Mouse (Mus musculus): ENCODE results near the gene Rps26. TPM values are rescaled to one million over a fixed set of nuclear protein-coding genes. Genes with fewer than 3 reads are reported as not detected.
"Not testable (repeated sequence)": the region's sequence is repeated elsewhere in the genome, so short reads cannot be mapped to it uniquely, and the experiment has no call there.

Rps26 gene
- total RNA-seq, 2 experiments from 2014 or later: 455 to 537 TPM

DNA sequence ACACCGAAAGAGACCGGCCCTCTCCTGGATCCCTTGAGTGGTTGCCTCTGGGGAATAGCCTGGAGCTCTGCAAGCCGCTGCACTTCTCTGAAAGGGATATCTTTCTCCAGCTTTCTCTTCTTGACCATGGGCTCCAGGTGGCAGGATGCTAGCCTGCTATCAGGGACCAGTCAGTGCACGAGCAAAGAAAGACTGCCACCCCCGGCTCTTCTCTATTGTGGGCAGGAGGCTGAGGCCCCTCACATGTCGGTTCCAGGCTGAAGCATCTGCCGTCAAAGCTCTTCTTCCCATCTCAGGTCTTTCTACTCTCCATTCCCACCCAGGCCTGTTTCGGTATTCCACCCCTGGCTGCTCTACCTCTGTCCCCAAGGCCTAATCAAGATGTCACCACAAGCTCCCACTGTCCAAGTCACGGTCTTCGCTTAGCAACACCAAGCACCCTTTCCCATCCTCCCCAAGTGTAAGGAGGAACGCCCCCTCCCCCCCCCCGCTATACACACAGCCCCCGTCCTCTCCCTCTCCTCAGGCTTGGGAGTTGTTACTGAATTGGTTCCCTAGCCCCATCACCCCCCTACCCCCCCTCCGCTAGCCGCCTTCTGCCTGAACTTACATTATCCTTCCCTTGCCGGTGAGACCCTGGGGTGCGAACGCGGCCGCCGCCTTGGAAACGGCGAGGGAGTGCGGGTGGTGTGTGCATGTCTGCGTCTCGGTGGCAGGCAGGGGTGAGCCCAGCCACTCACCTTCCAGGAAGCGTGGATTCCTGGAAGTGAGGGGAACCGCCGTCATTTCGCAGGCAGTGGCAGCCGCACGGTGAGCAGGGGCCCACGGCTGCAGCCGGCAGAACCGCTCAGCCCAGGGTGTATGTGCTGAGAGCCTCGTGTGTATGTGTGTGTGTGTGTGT, 18.8 kb upstream of the Rps26 start, which contains the start of gene Ikzf4:
Ikzf4 (minus strand) TSS at position 881 of the 901 bp plus-strand sequence.
- peak; percentile 25 for DNase-seq
- intact Hi-C loops (cut with DNase I; ENCODE audit: low total_unique reads): no loop called here

DNA sequence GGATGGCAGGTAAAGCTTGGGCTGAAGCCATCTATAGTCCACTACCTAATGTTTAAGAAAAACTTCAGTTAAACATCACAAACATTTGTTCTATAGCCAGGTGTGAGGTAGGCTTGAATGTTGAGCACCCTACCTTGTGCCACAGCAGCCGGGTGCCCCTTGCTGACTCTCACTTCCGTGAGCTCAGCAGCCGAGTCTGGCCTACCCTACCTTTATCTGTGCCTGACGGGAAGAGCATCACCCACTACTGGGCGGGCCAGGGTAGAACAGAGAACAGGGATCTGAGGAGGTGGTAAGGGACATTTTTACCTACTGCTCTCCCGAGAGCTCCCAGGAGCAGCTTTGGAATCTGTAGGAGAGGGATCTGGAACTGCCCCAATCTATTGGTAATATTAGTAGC, 16.2 kb upstream of the Rps26 start:
- intact Hi-C loops (cut with DNase I; ENCODE audit: low total_unique reads): no loop called here
- DNase-seq: no peak

DNA sequence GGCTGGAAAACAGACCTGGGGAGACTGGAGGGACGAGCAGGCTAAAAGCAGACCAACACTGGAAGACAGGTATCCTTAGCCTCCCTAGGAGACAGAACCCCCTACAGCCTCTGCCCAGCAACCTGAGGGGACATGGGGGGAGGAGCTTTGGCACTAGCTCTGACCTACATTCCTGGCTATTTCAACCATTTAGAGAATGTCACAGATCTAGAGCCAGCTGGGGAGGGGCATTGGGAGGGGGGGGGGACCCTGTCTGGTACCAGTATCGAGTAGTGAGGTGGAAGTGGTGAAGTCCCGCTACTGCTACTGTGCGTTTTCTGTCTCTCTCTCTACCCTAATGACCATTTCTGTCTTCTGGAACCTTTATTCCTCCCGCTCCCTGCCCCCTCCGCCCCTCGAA, 15.3 kb upstream of the Rps26 start:
- DNase-seq: no peak

DNA sequence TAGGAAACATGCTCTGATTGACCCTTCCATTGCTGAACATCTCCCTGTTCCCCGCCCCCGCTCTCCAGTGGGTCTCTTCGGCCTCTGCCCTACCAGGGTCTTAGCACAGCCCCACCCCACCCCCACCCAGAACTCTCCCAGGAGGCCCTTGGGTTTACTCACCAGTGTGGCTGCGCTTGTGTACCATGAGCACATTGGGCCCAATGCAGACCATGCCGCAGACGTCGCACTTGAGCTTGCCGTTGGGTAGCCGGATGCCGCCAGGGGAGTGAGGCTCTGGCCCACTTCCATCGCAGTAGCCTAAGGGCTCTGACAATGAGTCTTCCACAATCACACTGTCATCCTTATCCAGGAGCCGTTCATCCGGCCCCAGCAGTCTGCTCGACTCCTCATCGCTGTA, 14.3 kb upstream of the Rps26 start:
- intact Hi-C loops (cut with DNase I; ENCODE audit: low total_unique reads): no loop called here
- no peak for DNase-seq

More for the DNA sequence above, 15.3 kb upstream of the Rps26 start:
- intact Hi-C loops (cut with DNase I; ENCODE audit: low total_unique reads): no loop called here

DNA sequence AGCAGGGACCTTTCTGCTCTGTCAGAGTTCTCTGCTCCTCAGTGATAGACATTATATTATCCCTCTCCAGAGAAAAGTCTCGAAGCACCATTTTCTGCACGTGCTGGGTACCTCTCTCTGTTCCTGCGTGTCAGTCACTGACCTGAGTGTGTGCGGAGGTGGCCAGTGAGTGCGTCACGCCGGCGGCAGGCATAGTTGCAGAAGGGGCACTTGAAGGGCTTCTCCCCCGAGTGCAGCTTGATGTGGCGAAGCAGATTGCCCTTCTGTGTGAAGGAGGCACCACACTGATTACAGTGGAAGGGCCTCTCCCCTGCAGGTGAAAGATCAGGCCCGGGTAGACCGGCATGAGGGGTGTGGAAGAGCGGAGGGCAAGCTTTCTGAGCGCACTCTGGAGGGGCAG, 13.5 kb upstream of the Rps26 start:
- no peak for DNase-seq
- intact Hi-C loops (cut with DNase I; ENCODE audit: low total_unique reads): no loop called here

DNA sequence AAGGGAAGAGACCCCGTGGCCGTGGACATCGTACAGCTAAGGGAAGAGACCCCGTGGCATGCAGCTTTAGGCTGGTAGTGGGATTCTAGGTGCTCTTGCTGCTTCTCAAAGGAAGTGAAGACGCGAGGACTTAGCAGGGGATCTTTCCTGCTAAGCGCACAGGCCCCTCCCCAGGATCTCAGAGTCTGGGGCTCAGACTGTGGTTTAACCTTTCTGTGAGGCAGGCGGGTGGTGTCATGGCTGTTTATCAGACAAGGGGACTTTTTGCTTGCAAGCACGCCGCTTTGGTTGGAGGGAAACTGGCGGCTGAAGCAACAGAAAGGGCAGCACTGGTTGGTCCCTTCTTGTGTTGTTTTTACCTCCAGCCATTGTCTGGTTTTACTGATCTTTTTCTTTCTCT, 10.5 kb upstream of the Rps26 start:
- intact Hi-C loops (cut with DNase I; ENCODE audit: low total_unique reads): no loop called here
- DNase-seq: no peak

DNA sequence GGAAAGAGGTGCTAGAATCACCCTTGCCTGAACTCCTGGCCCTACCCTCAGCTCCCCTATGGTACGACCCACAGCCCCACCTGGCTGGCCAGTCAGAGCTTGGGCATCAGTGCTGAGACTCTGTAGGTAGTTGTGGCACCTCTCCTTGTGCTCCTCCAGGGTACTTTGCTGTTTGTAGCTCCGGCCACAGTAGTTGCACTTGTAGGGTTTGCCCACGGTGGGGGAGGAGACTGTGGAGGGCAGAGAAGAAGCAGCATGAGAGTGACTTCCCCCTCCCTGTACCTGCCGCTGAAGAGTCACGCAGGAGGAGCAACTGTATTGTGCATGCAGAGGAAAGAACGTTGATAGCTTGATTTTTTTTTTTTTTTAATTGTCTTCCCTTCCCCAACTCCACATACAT, 10.0 kb upstream of the Rps26 start:
- intact Hi-C loops (cut with DNase I; ENCODE audit: low total_unique reads): no loop called here
- DNase-seq: no peak

DNA sequence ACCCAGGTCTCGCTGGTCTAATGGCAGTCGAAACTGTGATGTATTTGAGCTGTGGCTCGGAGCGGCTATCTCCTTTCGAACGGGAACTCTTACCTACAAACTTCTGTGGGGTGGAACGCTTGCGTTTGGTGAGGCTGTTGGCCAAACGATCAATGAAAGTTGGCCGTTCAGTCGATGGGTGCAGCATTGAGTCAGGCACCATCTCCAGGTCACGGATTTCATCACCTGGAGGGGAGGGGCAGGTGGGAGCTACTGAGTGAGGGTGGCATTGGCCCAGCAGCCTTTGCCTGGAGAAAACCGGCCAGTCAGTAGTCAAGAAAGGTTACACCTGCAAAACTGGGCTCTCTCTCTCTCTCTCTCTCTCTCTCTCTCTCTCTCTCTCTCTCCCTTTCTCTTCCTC, 9.2 kb upstream of the Rps26 start:
- no peak for DNase-seq

DNA sequence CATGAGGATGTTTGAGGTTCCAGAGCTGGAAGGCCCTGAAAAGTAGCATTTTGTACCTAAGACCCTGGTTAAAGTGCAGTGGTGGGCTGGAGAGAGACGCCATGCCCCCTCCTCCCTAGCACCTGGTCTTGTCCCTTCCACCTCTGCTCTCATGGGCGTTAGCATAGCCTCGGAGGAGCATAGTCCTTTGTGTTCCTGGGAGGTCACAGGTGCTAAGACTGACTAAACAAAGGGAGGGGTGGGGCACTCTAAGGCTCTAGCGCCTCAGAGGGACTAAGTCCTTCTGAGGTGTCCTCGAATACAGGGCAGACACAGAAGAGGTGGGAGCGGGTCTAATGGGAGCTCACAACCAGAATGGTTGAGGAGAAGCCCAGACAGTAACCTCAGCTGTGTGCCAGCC, 5.0 kb upstream of the Rps26 start:
- DNase-seq: no peak
- intact Hi-C loops (cut with DNase I; ENCODE audit: low total_unique reads): loop anchor here (5.0 kb wide), 1 partner anchor 41 kb away; the partner anchor contains the start of gene Suox

More for the DNA sequence above, 9.2 kb upstream of the Rps26 start:
- intact Hi-C loops (cut with DNase I; ENCODE audit: low total_unique reads): no loop called here

DNA sequence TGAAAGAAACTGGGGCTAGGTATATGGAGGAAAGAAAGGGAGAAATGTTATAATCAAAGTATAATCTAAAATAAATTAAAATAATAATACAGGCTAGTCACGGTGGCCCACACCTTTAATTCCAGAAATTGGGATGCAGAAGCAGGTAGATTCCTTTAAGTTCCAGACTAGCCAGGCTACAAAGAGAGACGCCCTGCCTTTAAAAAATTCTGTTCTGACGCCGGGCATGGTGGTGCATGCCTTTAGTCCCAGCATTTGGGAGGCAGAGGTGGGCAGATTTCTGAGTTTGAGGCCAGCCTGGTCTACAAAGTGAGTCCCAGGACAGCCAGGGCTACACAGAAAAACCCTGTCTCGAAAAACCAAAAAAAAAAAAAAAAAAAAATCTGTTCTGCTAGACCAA, 3.8 kb upstream of the Rps26 start:
- intact Hi-C loops (cut with DNase I; ENCODE audit: low total_unique reads): loop anchor here (5.0 kb wide), 1 partner anchor 42 kb away; the partner anchor contains the start of gene Suox
- DNase-seq: not testable (repeated sequence)

DNA sequence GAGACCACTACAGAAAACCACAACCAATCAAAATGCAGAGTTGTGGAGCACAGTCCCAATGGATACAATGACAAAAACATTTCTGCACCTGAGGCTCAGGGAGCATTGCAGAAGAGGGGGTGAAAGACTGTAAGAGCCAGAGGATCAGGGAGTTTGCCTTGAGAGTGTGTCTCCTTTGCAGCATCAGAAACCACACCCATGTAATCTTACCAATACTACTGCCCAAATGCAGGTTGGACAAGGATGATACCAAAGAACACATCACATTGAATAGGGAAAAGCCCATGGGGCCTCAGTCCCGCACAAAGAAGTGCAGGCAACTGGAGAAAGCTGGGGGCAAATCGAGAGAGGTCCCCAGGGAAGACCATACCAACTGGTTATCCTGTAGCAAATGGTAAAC, 3.2 kb upstream of the Rps26 start:
- intact Hi-C loops (cut with DNase I; ENCODE audit: low total_unique reads): loop anchor here (5.0 kb wide), 1 partner anchor 43 kb away; the partner anchor contains the start of gene Suox
- DNase-seq: no peak

DNA sequence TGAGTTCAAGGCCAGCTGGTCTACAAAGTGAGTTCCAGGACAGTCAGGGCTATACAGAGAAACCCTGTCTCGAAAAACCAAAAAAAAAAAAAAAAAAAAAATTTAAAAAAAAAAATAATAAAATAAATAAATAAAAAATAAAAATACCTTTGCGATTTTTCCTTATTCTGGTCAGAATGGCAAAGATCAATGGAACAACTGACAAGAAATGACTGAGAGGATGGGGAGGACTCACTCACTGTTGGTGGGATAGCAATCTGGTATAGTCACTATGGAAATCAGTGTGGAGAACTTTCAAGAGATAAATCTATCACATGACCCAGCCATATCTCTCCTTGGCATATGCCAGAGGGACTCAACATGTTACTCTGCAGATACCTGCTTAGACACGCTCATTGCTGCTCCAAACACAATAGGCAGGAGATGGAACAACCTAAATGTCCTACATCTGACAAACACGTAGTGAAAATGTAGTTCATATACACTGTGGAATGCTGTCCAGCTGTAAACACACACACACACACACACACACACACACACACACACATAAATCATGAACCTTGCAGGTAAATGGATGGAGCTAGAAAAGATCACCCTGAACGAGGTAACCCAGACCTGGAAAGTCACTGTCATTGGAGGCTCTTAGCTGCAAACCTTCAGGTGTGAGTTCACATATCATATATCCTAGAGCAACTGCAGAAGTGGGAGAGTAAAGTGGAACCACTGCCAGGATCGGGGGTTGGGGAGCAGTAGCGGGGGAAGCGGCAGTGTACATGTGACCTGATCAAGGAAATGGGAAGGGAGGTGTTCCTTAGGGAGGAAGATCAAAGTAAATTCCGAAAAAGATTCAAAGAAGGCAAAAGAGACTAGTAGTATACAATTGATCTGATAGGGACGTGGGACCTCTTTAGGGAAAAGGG, 1.1 kb upstream of the Rps26 start:
- DNase-seq: no peak
- intact Hi-C loops (cut with DNase I; ENCODE audit: low total_unique reads): no loop called here

DNA sequence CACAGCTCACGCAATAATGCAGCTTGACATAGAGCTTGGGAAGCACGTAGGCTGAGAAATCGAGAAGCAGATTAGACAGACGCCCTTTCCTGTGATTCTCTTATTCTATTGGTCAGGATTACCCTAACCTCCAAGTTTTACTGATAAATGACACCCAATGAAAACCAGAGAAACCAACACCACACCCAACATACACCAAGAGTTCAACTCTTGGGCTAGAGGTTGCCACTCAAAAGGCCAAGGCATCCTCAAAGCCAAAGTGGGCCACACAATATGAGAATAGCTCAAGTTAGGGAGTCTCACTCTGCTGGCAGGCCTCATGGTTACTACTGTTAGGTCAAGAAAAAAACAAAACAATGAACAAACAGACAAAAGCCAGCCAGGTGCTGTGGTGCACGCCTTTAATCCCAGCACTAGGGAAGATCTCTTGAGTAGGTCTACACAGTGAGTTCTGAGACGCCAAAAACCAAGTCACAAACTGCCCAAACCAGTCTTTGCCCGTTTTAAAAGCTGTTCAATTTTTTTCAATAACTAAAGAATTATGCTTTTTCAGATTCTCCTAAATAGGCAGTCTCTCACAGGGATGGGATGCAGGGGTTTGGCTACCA, 1.2 kb downstream of the Rps26 start:
- intact Hi-C loops (cut with DNase I; ENCODE audit: low total_unique reads): no loop called here
- no peak for DNase-seq

DNA sequence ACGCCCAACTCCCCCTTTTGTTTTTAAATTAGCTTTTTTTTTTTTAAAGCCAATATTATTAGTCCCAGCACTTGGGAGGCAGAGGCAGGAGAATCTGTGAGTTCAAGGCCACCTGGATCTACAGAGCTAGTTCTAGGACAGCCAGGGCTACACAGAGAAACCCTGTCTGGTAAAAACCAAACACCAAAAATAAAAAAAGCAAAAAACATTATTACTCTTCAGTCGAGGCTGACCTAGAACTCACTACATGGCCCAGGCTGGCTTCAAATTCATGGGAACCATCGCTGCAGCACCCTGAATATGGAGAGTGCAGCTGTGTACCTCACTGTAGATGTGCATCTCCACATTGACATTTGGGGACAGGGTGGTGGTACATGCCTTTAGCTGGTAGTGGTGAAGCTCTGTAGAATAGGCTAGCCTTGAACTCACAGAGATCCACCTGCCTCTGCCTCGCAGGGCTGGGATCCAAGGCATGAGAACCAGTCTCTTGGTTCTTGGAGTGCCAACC, 3.4 kb downstream of the Rps26 start:
- intact Hi-C loops (cut with DNase I; ENCODE audit: low total_unique reads): loop anchor here (5.0 kb wide), 1 partner anchor 1306 kb away; no protein-coding TSS in a partner anchor

DNA sequence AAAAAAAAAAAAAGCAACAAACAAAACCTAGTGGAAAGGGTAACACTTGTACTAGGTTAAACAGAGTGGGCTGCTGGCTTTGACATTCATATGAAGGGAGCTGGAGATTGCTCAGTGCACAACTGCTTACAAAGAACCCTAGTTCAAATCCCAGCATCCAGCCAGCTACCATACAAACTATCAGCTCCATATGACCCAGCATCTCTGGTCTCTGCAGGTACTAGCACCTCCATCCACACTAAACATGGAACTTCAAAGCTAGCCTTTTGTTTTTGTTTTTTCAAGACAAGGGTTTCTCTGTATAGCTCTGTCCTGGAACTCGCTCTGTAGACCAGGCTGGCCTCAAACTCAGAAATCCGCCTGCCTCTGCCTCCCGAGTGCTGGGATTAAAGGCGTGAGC, 3.8 kb downstream of the Rps26 start:
- intact Hi-C loops (cut with DNase I; ENCODE audit: low total_unique reads): loop anchor here (5.0 kb wide), 1 partner anchor 1305 kb away; no protein-coding TSS in a partner anchor
- no peak for DNase-seq

More for the DNA sequence above, 3.4 kb downstream of the Rps26 start:
- DNase-seq: not testable (repeated sequence)

DNA sequence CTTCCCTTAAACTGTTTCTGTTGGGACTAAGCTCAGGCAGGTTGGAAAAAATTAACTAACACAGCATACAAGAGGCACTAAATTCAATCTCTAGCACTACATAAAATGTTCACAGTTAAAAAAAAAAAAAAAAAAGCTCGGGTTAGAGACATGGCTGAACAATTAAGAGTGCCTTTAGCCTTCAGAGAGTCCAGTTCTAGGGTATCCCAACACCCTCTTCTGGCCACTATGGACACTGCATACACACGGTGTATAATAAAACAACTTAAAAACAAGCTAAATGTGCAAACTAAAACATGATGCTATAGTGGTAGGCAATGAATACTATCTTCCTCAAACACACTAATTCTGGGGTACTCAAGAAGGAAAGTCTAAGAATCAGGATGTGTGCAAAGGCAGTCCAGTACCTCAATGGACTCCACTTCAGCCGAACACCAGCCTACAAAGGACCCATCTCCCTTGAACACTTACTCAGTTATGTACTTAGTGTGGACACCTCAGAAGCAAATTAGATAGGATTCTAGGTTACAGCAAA, 4.5 kb downstream of the Rps26 start:
- intact Hi-C loops (cut with DNase I; ENCODE audit: low total_unique reads): loop anchor here (5.0 kb wide), 1 partner anchor 1305 kb away; no protein-coding TSS in a partner anchor
- DNase-seq: no peak

DNA sequence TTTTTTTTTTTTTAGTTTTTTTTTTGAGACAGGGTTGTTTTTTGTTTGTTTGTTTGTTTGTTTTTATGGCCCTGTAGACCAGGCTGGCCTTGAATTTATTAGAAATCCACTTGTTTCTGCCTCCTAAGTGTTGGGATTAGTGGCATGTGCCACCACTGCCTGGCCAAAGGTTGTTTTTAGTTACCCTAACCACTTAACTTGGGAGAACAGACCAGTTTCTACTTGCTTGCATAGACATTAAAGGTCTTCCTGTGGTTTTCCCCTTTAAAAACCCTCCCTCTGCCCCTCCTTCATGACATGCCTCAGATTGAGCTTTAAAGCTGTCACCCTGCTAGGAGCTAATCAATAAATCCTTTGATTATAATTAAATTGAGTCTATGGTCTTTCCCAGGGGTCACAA, 6.3 kb downstream of the Rps26 start:
- intact Hi-C loops (cut with DNase I; ENCODE audit: low total_unique reads): loop anchor here (5.0 kb wide), 1 partner anchor 1303 kb away; no protein-coding TSS in a partner anchor
- no peak for DNase-seq

DNA sequence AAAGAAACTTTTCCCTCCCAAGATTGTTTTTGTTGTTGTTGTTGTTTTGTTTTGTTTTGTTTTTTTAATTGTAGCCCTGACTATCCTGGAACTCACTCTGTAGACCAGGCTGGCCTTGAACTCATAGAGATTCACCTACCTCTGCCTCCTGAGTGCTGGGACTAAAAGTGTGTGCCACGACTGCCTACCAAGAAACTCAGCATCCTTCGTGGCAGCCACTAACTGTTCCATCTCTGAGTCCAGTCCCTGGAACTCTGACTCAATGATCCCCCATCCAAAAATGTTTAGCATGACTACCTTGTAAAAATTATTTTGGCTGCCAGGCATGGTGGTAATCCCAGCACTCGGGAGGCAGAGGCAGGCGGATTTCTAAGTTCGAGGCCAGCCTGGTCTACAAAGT, 7.4 kb downstream of the Rps26 start:
- intact Hi-C loops (cut with DNase I; ENCODE audit: low total_unique reads); DNase-seq: not testable (repeated sequence)

DNA sequence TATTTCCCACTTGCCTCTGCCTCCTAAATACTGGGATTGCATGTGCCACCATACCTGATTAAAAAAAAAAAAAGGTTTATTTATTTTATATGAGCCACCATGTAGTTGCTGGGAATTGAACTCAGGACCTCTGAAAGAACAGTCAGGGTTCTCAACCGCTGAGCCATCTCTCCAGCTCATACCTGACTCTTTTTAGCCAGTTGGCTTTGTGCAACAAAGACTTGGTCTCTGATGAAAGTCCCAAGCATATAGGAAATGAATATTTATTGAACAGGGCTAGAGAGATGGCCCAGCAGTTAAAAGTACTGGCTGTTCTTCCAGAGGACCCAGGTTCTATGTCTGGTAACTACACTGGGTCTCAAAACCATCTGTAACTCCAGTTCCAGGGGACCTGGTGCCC, 8.0 kb downstream of the Rps26 start:
- no peak for DNase-seq
- intact Hi-C loops (cut with DNase I; ENCODE audit: low total_unique reads): no loop called here
